Mouse (Mus musculus) stomach, postnatal 0 days (tissue): ENCODE results near the gene Nup133.

Experiments used
- CTCF ChIP-seq: IDR thresholded peaks from 2 replicates; pipeline ENCODE4 v1.5.1; 2016; ENCODE audit warnings: antibody characterized with exemption, low read depth, mild to moderate bottlenecking, moderate library complexity
- EP300 ChIP-seq: optimal IDR thresholded peaks from 2 replicates; pipeline ENCODE3; 2016; ENCODE audit warnings: antibody characterized with exemption

DNA sequence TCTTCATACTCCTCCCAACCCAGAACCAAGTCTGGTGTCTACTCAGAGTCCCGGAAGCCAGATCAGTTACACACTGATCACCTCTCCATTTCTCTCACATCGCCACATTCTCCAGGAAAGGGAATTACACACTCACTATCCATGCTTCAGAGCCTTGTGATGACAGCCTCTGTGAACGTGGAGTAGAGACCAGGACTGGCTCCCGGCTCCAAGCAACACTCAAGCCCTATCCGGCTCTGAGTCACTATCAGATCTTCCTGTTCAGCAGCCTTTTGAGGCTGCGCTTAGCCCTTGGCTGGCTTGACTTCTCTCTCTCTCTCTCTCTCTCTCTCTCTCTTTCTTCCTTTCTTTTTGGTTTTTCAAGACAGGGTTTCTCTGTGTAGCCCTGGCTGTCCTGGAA is 75.7 kb downstream of the Nup133 start:
- TF ChIP-seq EP300, result no peak
- no peak for TF ChIP-seq CTCF
